Mouse (Mus musculus) liver (tissue): ENCODE measurements at regions not wholly inside any gene's neighbourhood (a gene's known extent, or its start where the extent isn't known, plus 50 kb on each side); places are given as distances from the start of the nearest gene placed in this dataset.

ENCODE experiments used
- DNase-seq: peaks from one replicate; pipeline ENCODE4 v3.0.0-alpha.2; 2020; ENCODE audit warnings: mixed read lengths

DNA sequence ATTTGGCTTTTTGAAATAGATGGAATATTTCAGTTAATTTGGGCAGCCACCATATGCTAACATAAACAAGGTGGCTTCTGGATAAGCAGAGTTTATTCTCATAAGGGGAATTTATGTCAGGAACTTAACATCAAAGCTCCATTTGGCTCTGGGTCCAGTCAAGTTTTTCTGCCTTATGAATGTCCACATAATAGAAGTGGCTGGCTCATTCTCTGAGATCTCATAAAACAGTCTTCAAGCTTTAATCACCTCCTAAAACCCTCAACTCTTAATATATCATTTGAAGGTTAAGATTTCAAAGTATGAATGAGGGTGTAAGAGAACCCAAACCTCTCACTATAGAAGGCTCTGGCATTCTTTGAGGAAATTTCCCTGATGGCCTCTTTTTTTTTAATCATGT lies 1361.0 kb downstream of the Efna5 start:
- no peak for DNase-seq

DNA sequence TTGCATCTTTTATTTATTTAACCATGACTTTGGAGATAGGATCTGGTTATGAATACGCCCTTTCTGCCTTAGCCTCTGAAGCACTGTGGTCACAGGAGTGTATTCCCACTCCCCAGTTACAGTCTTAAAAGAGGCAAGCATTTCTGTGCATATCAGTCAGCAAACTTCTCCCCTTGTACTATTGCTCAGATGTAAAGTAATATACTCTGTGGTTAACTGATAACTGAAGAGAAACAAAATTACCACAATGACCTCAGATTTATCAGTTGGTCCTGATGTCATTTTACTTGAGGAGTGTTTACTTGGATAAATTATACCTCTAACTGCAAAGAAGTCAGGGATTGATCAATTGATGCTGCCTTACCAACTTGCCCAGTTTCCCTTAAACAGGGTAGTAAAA lies 1366.1 kb downstream of the Efna5 start:
- no peak for DNase-seq

DNA sequence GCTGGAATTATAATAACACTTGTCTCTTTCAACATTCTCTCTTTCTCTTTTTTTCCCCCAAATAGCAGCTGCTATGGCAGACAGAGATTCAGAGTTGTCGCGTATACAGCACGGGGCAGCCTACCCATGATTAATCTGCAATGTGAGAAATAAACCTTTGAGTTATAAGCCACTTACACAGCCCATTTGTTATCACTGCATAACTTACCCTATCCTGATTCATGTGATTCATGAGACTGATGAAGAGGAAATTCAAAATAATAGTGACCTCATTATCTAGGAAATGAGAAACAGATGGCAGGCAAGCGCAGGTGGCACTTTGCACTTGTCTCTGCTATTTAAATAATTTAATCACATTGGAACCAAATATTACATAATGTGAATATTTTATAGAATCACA lies 1367.7 kb downstream of the Efna5 start:
- DNase-seq = no peak

DNA sequence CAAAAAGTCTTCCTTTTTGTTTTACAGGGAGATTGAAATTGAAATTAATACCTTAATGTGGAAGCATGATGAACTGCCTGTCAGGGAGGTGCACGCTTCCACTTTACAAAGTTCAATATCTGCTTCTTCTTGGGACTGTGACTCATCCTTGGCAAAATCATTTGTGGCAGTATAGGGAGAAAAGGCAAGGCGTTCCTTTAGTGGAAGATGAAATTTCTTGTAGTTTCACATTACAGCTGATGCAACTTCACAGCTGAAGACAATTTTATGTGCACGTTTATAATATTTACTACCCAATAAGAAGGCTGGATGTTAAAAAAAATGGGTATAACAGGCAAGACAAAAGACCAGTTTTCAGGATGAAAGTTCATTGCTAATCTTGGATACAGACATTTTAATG lies 1385.9 kb downstream of the Efna5 start:
- DNase-seq = no peak

DNA sequence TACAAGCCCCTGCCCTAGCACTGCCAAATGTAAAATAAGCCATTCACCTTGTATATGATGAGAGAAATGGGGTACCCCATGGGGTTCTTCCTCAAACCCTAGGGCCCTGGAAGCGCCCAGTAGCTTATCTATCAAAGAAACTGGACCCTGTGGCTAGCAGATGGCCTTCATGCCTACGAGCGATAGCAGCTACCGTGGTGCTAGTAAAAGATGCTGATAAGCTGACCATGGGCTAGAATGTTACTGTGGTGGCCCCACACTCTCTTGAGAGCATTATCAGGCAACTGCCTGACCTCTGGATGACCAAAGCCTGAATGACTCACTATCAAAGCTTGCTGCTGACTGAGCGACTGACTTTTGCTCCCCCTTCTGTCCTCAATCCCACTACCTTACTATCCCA lies 1403.7 kb downstream of the Efna5 start:
- no peak for DNase-seq

DNA sequence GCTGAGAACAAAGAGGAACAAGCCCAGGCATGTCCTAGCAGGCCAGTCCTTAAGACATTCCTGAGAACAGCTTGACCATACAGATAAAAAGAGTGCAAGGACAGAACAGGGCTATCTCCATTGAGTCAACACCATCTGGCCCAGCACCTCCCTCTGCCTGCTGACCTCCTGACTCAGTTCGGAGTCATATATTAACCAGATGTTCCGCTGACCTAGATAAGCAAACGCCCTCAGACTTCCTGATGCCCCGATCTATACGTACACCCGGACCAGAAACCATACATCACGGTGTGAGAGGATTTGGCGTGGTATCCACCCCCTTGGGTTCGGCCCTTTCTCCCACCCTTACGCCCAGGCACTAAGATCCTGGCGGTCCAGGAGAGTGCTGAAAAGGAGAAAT lies 1406.7 kb downstream of the Efna5 start:
- peak; percentile 12 for DNase-seq

DNA sequence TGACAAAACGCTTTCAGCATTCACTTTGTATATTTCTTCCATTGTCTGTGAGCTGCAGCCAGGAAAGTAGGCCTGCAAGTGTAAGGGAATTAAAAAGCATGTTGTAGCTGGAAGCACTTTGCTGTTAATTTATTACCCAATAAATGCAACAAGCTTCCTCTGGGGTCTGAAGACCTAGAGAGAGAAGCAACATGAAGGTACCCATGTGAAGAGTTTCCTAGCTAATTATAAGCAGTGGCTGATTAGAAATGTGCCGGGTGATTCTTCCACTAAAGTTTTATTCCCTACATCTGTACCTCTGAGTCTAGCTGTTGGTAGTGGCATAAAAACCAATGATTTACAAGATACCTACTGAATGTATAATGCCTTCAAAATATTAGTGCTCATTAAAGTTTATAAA lies 1428.2 kb downstream of the Efna5 start:
- no peak for DNase-seq

DNA sequence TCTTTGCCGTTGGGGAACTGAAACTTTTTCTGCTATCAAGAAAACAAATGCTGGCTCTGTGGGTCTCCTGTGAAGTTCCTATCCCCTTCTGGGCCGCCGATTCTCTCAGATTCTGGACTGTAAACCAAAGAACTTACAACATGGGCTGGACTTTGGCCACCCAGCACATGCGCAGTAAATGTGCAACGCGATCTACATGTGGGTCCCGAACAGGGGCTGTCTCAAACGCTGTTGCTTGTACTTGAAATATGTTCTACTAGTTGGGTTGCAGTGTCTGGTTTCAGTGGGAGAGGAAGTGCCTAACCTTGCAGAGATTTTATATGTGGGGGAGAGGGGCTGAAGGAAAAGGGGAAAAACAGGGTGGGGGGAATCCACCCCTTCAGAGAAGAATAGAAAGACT lies 1454.3 kb downstream of the Efna5 start:
- DNase-seq = no peak
